Mouse (Mus musculus) right cerebral cortex, adult 2 months (tissue): ENCODE measurements around the gene Gm20388.

Source experiments
- DNase-seq, 2 experiments: peaks; one replicate each; pipeline ENCODE4 v3.0.0; 2021 to 2022; ENCODE audit warnings: low spot score in 2 of 2

Gm20388 gene

DNA sequence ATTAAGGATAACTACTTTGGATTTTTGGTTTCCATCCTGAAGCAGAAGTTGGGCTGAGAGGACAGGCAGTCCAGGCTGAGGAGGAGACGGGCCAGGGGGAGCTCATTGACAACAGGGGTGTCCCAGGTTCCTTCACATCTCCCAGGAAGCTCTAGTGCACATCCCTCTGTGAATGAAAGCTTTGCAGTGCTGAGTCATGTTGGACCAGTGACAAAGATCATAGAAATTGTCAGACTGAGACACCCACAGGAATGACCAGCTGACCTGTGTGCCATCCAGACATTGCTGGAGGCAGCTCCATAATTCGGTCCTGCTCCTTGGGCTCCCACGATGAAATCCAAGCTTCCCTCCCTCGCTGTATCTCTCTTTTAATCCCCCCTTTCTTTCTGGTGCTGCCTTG is 2261.2 kb downstream of the Gm20388 start:
- no peak for DNase-seq

DNA sequence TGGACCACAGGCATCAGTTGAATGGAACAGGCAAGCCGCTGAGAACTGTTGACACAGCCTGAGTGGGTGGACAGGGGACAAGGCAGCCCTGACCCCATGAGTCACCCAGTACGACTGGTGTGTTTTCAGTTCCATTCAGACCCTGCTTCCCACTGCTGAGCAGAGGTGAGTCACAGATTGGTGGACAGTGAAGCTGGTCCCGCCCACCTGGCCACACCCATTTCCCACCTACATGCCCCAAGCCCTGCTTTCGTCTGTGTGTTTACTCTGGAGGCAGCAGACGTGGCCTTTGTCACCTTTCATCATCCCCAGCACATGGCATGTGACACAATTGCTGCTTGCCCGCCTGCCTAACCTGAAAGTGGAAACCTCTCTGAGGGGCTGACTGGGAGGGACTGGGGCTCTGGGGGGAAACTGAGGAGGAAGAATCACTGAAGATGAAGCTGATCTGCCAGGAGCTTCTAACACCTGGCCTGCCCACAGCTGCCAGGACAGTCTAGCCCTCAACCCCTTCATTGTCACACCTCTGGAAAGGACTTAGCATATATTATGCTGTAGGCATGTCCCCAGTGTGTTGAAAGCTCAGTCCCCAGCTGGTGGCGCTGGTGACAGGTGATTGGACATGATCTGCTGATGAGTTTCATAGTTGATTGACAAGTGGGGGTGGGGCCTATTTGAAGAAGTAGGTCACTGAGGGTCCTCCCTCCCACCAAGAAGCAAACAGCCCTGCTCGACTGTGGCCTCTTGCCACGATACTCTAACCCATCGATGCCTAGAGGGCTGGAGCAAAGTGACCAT is 2263.7 kb downstream of the Gm20388 start:
- no peak for DNase-seq

DNA sequence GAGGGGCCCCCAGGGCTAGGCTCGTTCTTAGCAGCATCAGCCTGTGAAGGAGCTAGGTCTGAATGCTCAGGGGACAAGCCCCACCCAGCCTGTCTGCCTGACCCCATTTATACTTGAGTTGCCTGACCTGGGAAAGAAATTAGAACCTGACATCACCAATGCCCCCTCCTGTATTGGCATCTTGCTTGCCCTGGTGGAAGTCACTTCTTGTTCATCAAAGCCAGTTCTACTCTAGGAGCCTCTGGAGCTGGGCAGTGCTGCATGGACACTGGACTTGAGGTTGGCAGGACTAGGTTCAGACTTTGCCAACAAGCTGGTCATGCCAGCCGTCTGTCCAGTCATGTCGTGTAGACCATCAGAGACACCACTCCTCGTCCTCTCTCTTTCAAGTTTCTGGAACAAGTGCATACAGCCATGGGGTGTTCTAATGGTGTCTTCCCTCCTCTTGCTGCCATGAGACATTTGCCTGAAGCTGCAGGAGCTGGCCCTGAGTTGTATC is 2267.8 kb downstream of the Gm20388 start:
- no peak for DNase-seq

DNA sequence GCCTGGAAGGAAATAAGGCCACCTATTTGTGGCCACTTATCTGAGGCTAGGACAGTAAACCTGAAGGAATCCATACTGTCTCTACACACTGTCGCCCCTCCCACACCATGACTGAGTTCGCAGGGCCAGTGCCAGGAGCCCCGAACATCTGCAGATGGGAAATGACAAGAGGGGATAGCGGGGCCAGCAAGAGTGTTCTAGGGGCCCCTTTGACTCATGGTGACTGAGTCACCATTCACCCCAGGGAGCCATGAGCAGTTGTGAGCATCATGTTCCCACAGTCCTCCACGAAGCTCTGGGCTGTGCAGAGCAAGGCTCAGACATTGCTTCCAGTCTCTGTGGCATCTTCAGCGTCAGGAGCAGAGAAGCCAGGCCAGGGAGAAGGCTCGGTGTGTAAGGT is 2268.7 kb downstream of the Gm20388 start:
- DNase-seq = no peak

DNA sequence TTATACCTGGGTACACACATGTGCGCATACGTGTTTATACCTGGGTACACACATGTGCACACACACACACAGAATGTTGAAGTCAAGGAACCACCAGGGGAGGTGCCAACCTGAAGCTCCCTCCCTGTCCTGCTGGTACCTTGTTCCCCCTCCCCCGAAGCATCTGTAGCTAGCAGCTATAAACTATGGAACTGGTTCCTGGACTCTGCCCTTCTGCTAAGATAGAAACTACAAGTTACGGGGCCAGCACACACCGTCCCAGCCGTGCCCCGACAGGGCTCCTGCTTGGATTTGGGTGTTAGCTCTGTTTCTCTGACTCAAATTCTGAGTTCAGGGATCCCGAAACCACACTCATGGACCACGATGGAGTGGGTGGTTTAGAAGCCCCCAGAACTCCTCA is 2269.5 kb downstream of the Gm20388 start:
- no peak for DNase-seq

DNA sequence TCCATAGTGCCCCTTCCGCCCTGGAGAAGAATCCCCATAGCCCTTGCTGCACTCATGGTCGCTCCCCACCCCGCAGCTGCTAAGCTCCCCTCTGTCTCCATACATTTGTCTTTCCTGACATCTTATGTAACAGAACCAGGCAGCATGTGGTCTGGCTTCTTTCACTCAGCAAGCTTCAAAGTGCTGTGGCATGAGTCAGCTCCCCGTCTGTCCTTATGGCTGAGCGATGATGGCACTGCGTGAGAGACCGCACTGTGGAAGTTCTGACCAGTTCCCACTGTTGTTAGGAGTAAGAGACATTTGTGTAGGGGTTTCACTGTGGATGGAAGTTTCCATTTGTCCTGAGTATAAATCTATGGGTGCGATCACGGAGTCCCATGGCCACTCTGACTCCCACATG is 2270.8 kb downstream of the Gm20388 start:
- peak; percentile 46 to 53 for DNase-seq

DNA sequence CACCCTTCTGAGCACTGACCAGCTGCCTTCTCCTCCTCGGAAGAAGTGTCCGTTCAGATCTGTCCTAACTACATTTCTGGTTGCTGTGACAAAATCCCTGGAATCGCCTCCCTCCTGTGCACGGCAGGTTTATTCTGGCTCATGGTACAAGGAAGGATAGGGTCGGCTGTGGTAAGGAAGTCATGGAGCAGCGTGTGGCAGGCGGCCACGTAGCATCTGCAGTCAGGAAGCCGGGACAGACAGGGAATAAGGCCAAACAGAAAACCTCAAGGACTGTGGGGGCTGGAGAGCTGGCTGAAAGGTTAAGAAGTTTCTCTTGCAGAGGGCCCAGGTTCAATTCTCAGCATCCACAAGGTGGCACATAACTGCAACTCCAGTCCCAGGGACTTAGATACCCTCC is 2271.3 kb downstream of the Gm20388 start:
- no peak for DNase-seq

DNA sequence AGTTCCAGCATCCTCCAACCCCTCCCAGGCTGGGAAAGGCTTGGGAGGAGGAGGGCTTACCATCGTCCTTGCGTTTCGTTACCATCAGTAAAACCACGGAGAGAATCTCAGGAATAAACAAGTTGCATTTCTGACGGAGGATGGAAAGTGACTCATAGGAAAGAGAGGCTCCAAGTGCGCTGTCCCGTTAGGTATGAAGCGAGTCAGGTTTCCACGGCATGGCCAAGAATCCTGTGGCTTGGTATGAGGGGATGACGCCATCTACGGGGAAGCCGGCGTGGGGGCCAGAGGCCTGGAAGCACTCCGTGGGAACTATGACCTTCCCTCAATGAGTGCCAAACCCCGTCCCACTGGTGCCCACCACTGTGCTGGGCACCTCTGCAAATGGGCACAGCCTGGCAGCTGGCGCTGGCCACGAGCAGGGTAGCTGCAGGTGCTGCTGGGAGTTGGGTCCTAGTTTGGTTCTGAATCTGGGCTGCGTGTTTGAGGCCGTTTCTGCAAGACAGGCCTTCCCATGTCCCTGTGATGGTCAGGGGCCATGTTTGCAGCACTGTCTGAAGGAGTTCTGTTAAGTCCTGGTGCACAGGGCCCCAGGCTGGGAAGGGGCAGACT is 2275.8 kb downstream of the Gm20388 start:
- no peak for DNase-seq

DNA sequence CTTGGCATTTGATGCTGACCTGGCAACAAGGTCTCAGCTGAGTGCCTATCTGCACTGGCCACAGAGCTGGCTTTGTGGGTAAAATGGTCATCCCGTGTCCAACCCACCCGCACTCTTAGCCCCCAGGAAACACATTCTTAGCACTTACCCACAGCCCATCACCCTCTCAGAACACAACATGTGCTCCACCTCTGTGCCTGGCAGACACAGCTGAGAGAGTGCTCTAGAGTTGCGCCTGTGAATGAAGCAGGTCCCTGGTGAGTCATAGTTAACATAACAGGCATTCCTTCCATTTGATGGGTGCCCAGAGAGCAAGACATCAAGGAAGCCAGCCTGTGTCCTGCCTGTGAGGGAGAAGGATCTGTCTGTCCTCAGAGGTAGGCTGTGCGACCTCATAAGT is 2276.6 kb downstream of the Gm20388 start:
- no peak for DNase-seq

DNA sequence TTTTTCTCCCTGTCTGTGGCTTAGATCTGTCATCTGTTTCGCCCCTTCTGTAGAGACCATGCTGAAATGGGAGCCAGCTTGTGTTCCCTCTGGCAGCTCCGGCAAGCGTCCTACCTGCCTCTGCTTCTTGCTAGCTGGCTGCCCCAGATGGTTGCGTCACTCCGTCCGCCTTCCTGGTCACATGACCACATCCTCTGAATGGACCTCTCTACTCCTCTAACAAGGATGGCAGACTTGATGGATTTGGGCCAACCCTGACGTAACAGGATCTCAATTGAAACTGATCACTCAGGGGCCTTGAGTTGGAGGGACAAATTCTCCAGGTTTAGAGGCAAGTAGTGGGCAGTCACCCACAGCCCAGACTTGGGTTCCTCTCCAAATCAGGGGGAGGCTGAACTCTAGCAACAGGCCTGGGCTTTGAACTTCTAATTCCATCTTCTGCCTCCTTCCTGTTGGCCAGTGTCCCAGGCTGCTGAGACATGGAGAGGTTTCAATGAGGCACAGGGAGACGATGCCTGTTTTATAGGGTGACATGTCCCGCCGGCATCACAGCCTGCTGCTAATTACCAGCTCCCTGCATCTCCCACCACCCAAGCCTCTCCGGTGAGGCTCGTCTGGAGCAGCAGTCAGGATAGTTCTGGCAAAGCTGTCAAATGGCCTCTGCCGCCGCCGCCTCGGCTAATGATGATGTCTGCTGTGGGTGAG is 2279.9 kb downstream of the Gm20388 start:
- DNase-seq = peak; percentile 25 to 62

DNA sequence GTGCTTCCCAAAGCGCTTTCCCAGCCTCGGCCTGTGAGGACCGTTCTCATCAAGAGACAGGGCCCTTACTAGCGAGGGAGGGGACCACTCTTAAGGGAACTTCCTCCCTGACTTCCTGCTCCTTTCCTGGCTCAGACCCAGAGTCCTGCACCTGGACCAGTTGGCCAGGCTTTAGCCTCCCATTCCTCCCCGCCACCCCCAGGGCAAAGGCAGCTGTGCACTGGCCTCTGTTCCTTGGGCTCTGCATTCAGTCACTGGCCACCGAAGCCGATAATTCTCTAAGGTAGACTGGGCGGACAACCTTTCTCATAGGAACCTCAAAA is 2280.4 kb downstream of the Gm20388 start:
- DNase-seq = no peak

DNA sequence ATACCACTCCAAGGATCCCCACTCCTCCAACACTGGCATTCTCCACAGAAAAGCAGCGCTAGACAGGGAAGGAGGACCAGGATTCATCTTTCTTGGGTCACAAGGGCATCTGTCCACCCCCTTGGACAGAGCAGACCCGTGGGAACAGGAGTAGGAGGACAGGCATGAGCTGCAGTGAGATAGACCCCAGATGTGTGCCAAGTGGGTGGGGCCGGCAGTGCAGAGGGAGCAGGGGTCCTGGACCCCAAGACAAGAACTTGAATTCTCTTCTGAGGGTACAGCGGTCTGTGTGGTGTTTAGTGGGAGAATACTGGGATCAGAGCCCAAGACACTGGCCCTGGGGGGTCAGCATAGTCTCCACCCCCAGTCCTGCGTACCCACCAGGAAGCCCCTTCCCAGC is 2282.1 kb downstream of the Gm20388 start:
- no peak for DNase-seq

DNA sequence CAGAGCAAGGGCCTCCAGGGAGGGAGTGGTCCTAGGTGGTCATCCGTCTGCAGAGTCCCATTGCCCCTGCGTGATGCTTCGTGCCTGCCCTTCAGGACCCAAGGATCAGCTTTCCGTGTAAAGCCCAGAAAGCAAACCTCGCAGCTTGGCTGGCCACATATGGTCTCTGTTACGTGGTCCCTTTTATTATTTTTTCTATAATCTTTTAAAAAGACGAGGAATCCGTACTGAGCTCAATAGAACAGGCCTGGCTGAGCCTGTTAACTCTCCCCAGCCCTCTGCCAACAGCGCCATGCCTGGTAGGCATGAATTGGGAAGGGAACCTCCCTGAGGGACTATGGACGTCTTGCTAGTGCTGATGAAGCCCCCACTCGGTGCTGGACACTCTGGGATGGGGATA is 2282.9 kb downstream of the Gm20388 start:
- DNase-seq = no peak

DNA sequence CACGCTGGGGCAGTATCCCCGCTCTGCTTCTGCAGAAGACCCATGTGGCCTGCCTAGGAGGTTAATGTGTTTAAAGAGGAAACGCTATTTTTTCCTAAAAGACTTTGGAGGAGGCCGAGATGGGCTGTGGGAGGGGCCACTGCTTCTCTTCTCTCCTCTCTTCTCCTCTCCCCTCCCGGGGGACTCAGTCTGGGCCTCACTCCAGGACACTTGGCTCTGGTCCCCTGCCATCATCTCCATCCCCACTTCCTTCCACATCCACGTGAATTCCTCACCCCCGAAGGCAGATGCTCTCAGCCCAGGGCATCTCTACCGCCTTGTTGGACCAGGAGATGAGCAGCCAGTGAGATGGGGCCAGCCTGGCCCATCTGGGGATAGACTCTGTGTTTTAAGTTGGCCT is 2283.8 kb downstream of the Gm20388 start:
- no peak for DNase-seq

DNA sequence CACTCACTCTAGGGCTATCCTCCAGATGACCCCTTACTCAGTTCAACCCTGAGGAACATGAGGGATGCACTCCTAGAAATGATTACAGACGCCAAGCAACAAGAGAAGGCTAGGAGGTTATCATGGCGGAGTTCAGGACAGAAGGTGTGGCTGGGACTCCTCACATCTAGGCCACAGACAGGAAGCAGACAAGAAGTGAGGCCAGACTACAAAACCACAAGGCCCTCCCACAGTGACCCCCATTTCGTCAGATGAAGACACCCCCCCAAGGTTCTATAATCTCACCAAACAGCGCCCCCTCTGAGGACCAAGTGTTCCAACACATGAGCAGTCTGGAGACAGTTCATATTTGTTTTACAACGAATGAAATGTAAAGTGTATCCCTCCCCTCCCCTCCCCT is 2286.7 kb downstream of the Gm20388 start:
- no peak for DNase-seq

DNA sequence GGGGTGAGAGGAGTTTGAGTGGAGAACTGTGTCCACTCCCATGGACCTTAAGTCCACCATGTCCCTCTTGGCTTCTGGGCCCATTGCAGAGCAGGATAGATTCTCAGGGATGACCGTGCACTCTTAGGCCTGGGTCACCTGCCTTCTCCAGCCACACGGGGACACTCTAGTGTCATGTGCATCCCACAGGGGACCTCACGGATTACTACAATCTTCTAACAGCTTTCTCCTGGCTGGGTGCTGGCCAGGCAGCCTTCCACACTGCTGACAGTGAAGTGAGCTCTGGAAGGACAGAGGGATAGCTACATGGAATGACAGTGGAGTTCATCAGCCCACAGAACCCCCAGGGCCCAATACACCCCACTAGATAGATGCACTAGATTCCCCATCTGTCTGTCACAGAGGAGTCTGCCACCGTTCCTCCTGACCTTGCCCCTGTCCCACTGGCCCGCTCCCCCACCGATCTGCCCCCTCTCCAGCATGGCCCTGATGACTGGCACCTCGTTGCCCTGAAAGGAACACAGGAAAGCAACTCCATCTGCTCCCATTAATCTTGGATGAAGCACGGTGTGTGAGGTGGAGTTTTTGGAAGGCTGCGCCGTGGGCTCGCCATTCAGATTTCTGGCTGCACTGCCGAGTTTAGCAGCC is 2287.9 kb downstream of the Gm20388 start:
- DNase-seq = no peak

DNA sequence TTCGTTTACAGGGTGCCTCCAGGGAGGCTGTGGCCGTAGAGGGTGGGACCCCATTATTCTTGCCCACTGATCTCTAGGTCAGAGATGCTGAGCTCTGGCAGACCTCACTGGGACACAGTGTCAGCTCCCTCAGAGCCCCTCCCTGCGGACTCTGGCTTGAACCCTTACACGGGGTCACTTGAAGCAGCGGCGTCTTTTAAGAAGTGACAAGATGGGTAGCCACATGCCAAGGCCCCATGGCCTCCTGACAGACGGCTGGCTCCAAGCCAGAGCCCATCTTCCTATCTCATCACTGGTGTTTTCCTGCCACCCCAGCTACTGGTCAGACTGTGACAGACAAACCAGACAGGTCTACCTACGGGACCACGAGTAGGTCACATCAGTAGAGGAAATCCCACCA is 2288.6 kb downstream of the Gm20388 start:
- DNase-seq = no peak

DNA sequence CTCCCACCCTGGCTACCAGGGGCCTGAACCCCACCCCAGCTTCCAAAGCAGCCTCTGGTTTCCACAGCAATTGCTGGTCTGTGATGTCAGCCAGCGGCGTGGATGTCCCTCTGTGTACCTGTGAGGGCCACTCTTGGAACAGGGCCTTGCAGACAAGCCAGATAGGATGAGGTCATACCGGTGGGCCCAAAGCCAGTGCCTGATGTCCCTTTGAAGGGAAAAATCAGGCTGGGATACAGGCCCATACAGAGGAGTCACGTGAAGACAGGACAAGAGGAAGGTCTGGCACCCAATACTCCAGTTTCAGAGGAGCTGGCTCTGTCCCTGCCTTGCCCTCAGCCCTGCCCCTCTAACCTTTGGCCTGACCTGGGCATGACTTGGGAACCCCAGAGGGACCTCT is 2289.2 kb downstream of the Gm20388 start:
- DNase-seq = no peak

DNA sequence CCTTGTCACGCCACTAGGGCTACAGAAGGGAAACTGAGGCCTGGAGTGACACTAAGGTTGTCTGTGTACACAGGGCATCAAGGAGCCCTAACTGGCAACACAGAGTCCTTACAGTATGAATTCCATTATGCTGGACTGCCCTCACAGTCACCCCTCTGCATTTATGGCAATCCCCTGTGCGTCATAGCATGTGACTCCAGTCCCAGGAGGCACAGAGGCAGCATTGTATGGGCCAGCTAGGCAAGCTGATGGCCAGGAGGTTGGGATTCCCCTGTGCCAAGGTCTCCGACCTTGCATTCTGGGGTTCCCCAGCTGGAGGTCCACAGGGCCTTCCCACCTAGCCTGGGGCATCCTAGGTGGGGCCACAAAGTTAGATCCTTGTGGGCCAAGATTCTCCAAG is 2300.9 kb downstream of the Gm20388 start:
- DNase-seq = no peak

DNA sequence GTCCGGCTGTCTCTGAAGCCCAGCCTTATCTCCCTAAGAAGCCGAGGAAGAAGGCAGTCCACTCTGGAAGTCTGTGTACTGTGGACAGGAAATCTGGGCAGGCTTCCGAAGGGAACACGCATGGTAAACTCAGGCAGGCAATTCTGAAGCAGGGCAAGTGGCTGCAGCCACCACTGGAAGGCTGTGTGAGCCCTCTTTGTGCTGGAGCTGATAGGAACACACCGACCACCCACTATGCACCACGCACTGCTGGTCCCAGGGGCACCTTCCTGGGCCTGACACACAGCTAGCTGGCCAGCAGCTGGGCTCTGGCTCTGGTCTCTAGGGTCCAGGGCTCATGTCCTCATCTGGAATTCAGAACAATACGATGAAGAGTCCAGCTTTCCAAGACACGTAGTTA is 2305.0 kb downstream of the Gm20388 start:
- DNase-seq = no peak

DNA sequence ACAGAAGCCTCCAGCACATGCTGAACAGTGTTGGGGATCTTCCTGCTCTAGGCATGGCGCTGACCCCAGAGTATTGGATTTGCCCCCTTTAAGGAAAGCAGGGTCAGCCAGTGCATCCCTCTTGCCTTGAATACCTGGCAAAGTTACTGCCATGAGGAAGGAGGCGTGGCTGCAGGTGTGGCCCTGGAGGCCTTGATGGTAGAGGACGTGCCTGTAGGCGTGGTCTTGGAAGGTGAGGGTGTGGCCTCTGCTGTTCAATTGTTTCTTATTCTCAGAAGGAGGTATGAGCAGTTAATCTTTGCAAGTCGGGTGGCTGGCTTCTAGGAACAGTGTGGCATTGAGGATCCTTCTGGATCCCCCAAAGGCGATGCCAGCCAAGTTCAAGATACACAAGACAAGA is 2305.8 kb downstream of the Gm20388 start:
- DNase-seq = no peak

DNA sequence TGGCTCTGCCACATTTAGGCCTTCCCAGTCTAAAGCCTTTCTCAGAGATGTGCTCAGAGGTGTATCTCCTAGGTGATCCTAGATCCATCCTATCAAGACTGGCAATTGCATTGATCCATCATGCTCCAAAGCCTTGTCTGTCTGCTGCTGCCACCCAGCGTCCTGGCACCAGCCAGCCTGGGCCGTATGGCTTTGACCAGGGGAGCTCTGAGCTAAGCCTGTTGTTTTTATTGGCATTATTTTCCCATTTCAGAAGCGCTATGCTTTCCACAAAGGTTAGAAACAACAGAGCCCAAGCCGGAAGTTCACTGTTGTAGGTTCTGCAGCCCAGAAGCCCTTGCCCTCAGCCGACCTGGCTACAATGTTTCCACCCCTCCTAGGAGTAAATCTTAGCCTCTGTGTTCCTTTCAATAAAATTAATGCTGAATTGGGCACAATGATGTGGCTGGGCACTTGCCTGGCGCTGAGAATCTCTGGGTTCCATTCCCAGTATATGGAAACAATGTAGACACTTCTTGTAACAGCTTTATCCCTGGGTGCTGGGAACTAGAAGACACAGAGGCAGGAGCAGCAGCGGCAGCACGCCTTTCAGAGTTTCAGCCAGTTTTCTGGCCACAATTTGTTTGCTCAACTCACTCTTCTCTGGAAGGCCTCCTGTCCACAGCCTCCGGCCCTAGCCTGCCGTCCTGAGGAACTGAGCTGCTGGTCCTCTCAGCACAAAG is 2307.0 kb downstream of the Gm20388 start:
- no peak for DNase-seq
